Mouse (Mus musculus) small intestine, adult 2 months (tissue): ENCODE measurements around the gene Tmem150c. TPM values are rescaled to one million over a fixed set of nuclear protein-coding genes. Genes with fewer than 3 reads are reported as not detected.

Experiments used
- H3K27ac ChIP-seq: fragments of 200-500 bp; 2 replicates; pipeline ENCODE4 v1.5.1; 2012; ENCODE audit warnings: low read depth, low read length, control low read depth, inconsistent platforms; ENCODE audit not compliant: insufficient read depth
- H3K27me3 ChIP-seq: fragments of 200-500 bp; 2 replicates; pipeline ENCODE4 v1.6.1; 2012; ENCODE audit warnings: mild to moderate bottlenecking, moderate library complexity, low read length, inconsistent platforms; ENCODE audit not compliant: control insufficient read depth, insufficient read depth
- H3K36me3 ChIP-seq: fragments of 200-500 bp; 2 replicates; pipeline ENCODE4 v1.6.1; 2012; ENCODE audit warnings: mild to moderate bottlenecking, low read length, control low read depth, inconsistent platforms; ENCODE audit not compliant: control insufficient read depth, insufficient read depth
- H3K4me1 ChIP-seq: fragments of 200-500 bp; 2 replicates; pipeline ENCODE4 v1.6.1; 2012; ENCODE audit warnings: low read length, inconsistent platforms, mixed read lengths; ENCODE audit not compliant: control insufficient read depth, insufficient read depth, insufficient read length
- H3K4me3 ChIP-seq: fragments of 200-500 bp; 2 replicates; pipeline ENCODE4 v1.5.1; 2012; ENCODE audit warnings: low read depth, mild to moderate bottlenecking, control low read depth, inconsistent platforms, low read length, moderate library complexity
- CTCF ChIP-seq: fragments of 200-500 bp; IDR thresholded peaks from 2 replicates; pipeline ENCODE4 v1.5.1; 2012; ENCODE audit warnings: low read depth, mild to moderate bottlenecking, control low read depth, inconsistent platforms, low read length, moderate library complexity, mixed read lengths; ENCODE audit not compliant: insufficient replicate concordance, insufficient read length; ENCODE audit errors: extremely low read depth
- POLR2A ChIP-seq: fragments of 200-500 bp; IDR thresholded peaks from 2 replicates; pipeline ENCODE4 v1.6.1; 2012; ENCODE audit warnings: low read depth, mild to moderate bottlenecking, control low read depth, inconsistent platforms, low read length, moderate library complexity
- WGBS: fragments of 180-500 bp; shearing (Covaris S2); methylation state at CpG from one replicate; pipeline ENCODE4 v1.1.7; 2018; 5-methylcytosine and 5-hydroxymethylcytosine counted together
- polyA plus RNA-seq: library from polyadenylated mRNA; depleted of rRNA; stranded (reverse); fragments of >200 nt; gene quantifications from 2 replicates; pipeline ENCODE4 v1.2.3, GENCODE M21; 2012

The Tmem150c gene
- polyA plus RNA-seq, 1 experiment: 0.04 TPM

GRCm38 (mm10) chr5:100197476-100197875 lies 37.9 kb upstream of the Tmem150c start:
- Histone ChIP-seq H3K27ac (no peak overlapping the region), H3K27me3 (no peaks in the 10 kb centered on the region), H3K36me3 (no peaks in the 10 kb centered on the region), H3K4me1 (no peaks in the 10 kb centered on the region), H3K4me3 (no peak overlapping the region)
- 80% methylated on average over 9 of the region's 9 CpGs for WGBS
- TF ChIP-seq POLR2A: no peak
- no peak for TF ChIP-seq CTCF

DNA sequence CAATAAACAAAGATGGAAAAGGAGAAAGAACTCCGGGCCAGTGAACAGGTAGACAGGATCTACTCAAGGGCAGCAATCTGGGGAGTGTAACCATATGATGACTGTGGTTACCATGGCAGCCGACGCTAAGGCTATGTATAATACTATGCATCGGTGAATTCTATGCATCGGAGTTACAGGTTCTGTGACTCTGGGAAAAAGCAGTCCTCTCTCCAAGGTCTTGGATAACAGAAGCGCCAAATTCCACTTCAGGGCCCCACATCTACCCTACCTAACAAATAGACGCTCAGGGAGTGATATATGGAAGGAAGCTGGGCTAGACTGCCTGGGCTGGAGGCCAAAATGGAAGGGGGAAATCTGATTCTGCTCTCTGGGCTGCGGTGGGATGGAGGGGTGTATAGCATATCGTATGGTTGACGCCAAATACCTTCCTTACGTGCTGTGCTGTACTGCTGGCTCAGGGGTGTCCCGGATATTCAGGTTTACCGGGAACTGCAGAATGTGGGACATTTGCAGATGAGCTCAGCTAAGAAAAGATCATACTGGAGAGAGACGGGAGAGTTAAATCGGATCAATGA lies 37.3 kb upstream of the Tmem150c start:
- no peaks in the 10 kb centered on the region for H3K36me3 ChIP-seq
- TF ChIP-seq POLR2A (no peak), CTCF (no peak)
- H3K27ac ChIP-seq: no peak overlapping the region
- H3K4me3 ChIP-seq: no peak overlapping the region
- WGBS: 52% methylated on average over 15 of the region's 15 CpGs
- H3K4me1 ChIP-seq: no peaks in the 10 kb centered on the region
- H3K27me3 ChIP-seq: no peaks in the 10 kb centered on the region

DNA sequence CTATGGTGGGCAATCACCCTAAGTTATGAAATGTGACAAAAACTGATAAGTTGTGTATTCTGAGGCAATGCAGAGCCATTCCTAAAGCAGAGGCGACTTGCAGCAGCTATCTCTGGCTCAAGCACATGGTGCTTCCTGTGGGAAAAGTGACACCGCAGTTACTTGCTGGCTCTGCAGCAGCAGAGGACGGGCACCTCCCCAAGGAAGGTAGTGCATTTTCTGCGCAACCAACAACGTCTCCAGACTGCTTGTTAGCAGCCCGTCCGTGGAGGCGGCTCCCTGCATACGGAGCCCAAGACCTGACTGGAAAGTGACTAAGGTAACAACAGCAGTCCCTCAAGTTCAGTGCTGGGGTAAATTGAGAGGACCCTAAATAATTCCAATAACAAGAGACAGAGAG lies 36.8 kb upstream of the Tmem150c start:
- no peaks in the 10 kb centered on the region for H3K27me3 ChIP-seq
- H3K4me1 ChIP-seq: peaks cover under 1% of the 10 kb centered on the region; the same call in 1 of the 2 replicates
- 67% methylated on average over 9 of the region's 9 CpGs for WGBS
- H3K27ac ChIP-seq: no peak overlapping the region
- TF ChIP-seq POLR2A: no peak
- TF ChIP-seq CTCF: no peak
- H3K4me3 ChIP-seq: no peak overlapping the region
- H3K36me3 ChIP-seq: no peaks in the 10 kb centered on the region

GRCm38 (mm10) chr5:100191438-100192190 lies 32.0 kb upstream of the Tmem150c start:
- 61% methylated on average over 14 of the region's 14 CpGs for WGBS
- Histone ChIP-seq H3K27me3 (no peaks in the 10 kb centered on the region), H3K36me3 (no peaks in the 10 kb centered on the region), H3K4me3 (no peak overlapping the region), H3K4me1 (peaks cover 2% of the 10 kb centered on the region; the same call in 1 of the 2 replicates), H3K27ac (no peak overlapping the region)
- TF ChIP-seq CTCF (no peak), POLR2A (no peak)

DNA sequence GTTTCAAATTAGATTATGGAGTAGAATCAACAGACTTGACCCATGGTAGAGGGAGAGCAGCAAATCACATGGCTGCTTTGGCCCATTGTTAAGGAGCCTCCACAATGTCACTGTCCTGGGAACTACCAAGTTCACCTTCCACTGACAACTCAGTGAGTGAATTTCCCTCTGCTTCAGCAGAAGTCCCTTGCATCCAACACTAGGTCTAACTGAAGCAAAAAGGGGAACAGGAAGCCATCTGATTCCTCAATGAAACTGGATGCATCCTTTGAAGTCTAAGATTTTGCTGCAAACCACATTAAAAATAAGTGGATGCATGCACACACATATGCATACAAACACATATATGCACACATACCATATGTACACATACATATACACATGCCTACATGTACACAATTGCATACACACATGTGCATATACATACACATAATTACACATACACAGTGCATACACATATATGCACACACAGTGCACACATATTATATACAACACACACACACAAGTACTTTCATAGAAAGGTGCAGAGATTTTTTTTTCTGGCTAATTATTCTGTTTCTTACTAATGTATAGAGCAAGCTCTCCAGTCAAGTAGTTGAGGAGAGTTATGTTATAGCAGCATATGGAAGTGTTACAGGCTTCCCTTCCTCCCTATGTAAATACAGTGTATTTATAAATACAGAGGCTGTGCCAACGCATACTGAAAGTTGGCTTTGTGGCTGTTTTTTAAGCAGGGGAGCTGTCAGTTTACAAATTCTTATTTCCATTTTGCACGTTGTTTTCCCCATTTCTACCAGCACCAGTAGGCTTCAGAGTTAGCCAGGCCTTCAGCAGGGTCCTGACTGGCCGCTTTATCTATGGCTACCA lies 27.7 kb upstream of the Tmem150c start:
- Histone ChIP-seq H3K4me3 (no peak overlapping the region), H3K36me3 (no peaks in the 10 kb centered on the region), H3K27me3 (no peaks in the 10 kb centered on the region; the same call in 1 of the 2 replicates), H3K4me1 (peaks cover 2% of the 10 kb centered on the region; the same call in 1 of the 2 replicates), H3K27ac (no peak overlapping the region)
- WGBS: 82% methylated on average over 3 of the region's 3 CpGs
- TF ChIP-seq POLR2A (no peak), CTCF (no peak)

DNA sequence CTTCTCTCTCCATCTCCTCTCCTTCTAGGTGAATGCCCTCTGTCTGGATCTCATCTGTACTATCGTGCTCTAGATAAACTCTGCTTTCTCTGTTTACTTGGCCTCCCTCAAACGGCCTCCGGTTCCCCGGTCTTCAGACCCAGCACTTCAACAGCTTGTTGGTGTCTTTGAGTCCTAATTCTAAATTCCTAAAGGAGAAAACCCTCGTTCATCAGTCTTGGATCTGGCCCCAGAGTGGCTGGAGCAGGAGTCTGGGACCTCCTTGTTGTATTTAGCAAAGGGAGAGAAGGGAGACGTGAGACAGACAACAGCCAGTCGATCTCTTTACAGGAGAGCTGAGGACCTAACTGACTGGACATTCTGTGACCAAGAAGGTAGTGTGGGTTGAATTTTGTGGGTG lies 27.0 kb upstream of the Tmem150c start:
- H3K36me3 ChIP-seq: no peaks in the 10 kb centered on the region
- no peak overlapping the region for H3K4me3 ChIP-seq
- no peaks in the 10 kb centered on the region; the same call in 1 of the 2 replicates for H3K27me3 ChIP-seq
- WGBS: 41% methylated on average over 7 of the region's 7 CpGs
- TF ChIP-seq CTCF (no peak), POLR2A (no peak)
- no peak overlapping the region for H3K27ac ChIP-seq
- peaks cover 2% of the 10 kb centered on the region; the same call in 1 of the 2 replicates for H3K4me1 ChIP-seq
